Mouse (Mus musculus): ENCODE data around the gene Plb1. TPM values are rescaled to one million over a fixed set of nuclear protein-coding genes. Genes with fewer than 3 reads are reported as not detected.

Gene Plb1
- polyA plus RNA-seq, 1 experiment from 2014 or later: 0.09 TPM

- DNase-seq (ENCODE audit: low spot score) (peak; percentile 81), ATAC-seq (peak; percentile 97)
- no peaks in the 10 kb centered on the region for H3K27me3 ChIP-seq (replicated peaks; ENCODE audit: control insufficient read depth, insufficient read depth, low read length)
- no peaks in the 10 kb centered on the region for H3K36me3 ChIP-seq (ENCODE audit: control insufficient read depth, insufficient read depth, low read length)
- 5% methylated on average over 23 of the region's 23 CpGs for WGBS
- 0 out of 2 replicates have a peak overlapping the region, but pooled peaks have one; percentile 11 for H3K4me3 ChIP-seq (ENCODE audit: low read depth, low read length)
- peak overlapping the region; percentile 32; the same call in 1 of the 2 replicates for H3K9ac ChIP-seq (ENCODE audit: low read length)
- H3K9me3 ChIP-seq (replicated peaks; ENCODE audit: control insufficient read depth, low read length): no peaks in the 10 kb centered on the region
- H3K27ac ChIP-seq (ENCODE audit: low read depth, low read length): no peak overlapping the region
- peaks cover 5% of the 10 kb centered on the region for H3K4me1 ChIP-seq (ENCODE audit: control insufficient read depth, insufficient read depth, low read length)
- H3K4me2 ChIP-seq (ENCODE audit: low read length): peak overlapping the region; percentile 46
Measured at GRCm38 (mm10) chr5:32302991-32303921, 70.7 kb downstream of the Plb1 start.

GRCm38 (mm10) chr5:32307106-32307505 is 74.6 kb downstream of the Plb1 start:
- Histone ChIP-seq H3K27me3 (replicated peaks; ENCODE audit: control insufficient read depth, insufficient read depth, low read length) (no peaks in the 10 kb centered on the region), H3K4me3 (ENCODE audit: low read depth, low read length) (no peak overlapping the region)
- WGBS: 76% methylated on average over 2 of the region's 2 CpGs

GRCm38 (mm10) chr5:32308647-32309046 is 76.1 kb downstream of the Plb1 start:
- 88% methylated on average over 4 of the region's 4 CpGs for WGBS
- no peak overlapping the region for H3K9ac ChIP-seq (ENCODE audit: low read length)
- H3K27ac ChIP-seq (ENCODE audit: low read depth, low read length): no peak overlapping the region
- no peaks in the 10 kb centered on the region for H3K27me3 ChIP-seq (replicated peaks; ENCODE audit: control insufficient read depth, insufficient read depth, low read length)
- H3K36me3 ChIP-seq (ENCODE audit: control insufficient read depth, insufficient read depth, low read length): no peaks in the 10 kb centered on the region
- ATAC-seq: no peak
- H3K4me1 ChIP-seq (ENCODE audit: control insufficient read depth, insufficient read depth, low read length): no peaks in the 10 kb centered on the region; the same call in 1 of the 2 replicates
- no peak overlapping the region for H3K4me2 ChIP-seq (ENCODE audit: low read length)
- DNase-seq (ENCODE audit: low spot score): no peak
- H3K4me3 ChIP-seq (ENCODE audit: low read depth, low read length): no peak overlapping the region
- no peaks in the 10 kb centered on the region for H3K9me3 ChIP-seq (replicated peaks; ENCODE audit: control insufficient read depth, low read length)

More at GRCm38 (mm10) chr5:32307106-32307505, 74.6 kb downstream of the Plb1 start:
- Histone ChIP-seq H3K9me3 (replicated peaks; ENCODE audit: control insufficient read depth, low read length) (no peaks in the 10 kb centered on the region), H3K4me1 (ENCODE audit: control insufficient read depth, insufficient read depth, low read length) (peaks cover 5% of the 10 kb centered on the region), H3K36me3 (ENCODE audit: control insufficient read depth, insufficient read depth, low read length) (no peaks in the 10 kb centered on the region), H3K4me2 (ENCODE audit: low read length) (no peak overlapping the region), H3K9ac (ENCODE audit: low read length) (no peak overlapping the region), H3K27ac (ENCODE audit: low read depth, low read length) (no peak overlapping the region)
- no peak for DNase-seq (ENCODE audit: low spot score)
- ATAC-seq: no peak

- no peak overlapping the region for H3K27ac ChIP-seq (ENCODE audit: low read depth, low read length)
- no peak overlapping the region for H3K4me2 ChIP-seq (ENCODE audit: low read length)
- no peaks in the 10 kb centered on the region for H3K9me3 ChIP-seq (replicated peaks; ENCODE audit: control insufficient read depth, low read length)
- no peaks in the 10 kb centered on the region for H3K36me3 ChIP-seq (ENCODE audit: control insufficient read depth, insufficient read depth, low read length)
- WGBS: 71% methylated on average over 1 of the region's 1 CpGs
- no peak for DNase-seq (ENCODE audit: low spot score)
- no peaks in the 10 kb centered on the region for H3K4me1 ChIP-seq (ENCODE audit: control insufficient read depth, insufficient read depth, low read length)
- H3K9ac ChIP-seq (ENCODE audit: low read length): no peak overlapping the region
- no peaks in the 10 kb centered on the region for H3K27me3 ChIP-seq (replicated peaks; ENCODE audit: control insufficient read depth, insufficient read depth, low read length)
- no peak overlapping the region for H3K4me3 ChIP-seq (ENCODE audit: low read depth, low read length)
- ATAC-seq: no peak
Measured at GRCm38 (mm10) chr5:32309714-32310113, 77.2 kb downstream of the Plb1 start.

GRCm38 (mm10) chr5:32310802-32311201 is 78.3 kb downstream of the Plb1 start:
- DNase-seq (ENCODE audit: low spot score) (no peak), ATAC-seq (no peak)
- 84% methylated on average over 5 of the region's 5 CpGs for WGBS
- Histone ChIP-seq H3K4me3 (ENCODE audit: low read depth, low read length) (no peak overlapping the region), H3K36me3 (ENCODE audit: control insufficient read depth, insufficient read depth, low read length) (no peaks in the 10 kb centered on the region), H3K4me2 (ENCODE audit: low read length) (no peak overlapping the region), H3K4me1 (ENCODE audit: control insufficient read depth, insufficient read depth, low read length) (no peaks in the 10 kb centered on the region), H3K27ac (ENCODE audit: low read depth, low read length) (no peak overlapping the region), H3K27me3 (replicated peaks; ENCODE audit: control insufficient read depth, insufficient read depth, low read length) (no peaks in the 10 kb centered on the region), H3K9me3 (replicated peaks; ENCODE audit: control insufficient read depth, low read length) (no peaks in the 10 kb centered on the region), H3K9ac (ENCODE audit: low read length) (no peak overlapping the region)

- H3K4me3 ChIP-seq (ENCODE audit: low read depth, low read length): no peak overlapping the region
- no peaks in the 10 kb centered on the region for H3K36me3 ChIP-seq (ENCODE audit: control insufficient read depth, insufficient read depth, low read length)
- no peaks in the 10 kb centered on the region for H3K27me3 ChIP-seq (replicated peaks; ENCODE audit: control insufficient read depth, insufficient read depth, low read length)
- no peak for ATAC-seq
- no peak overlapping the region for H3K9ac ChIP-seq (ENCODE audit: low read length)
- no peaks in the 10 kb centered on the region for H3K9me3 ChIP-seq (replicated peaks; ENCODE audit: control insufficient read depth, low read length)
- DNase-seq (ENCODE audit: low spot score): no peak
- no peaks in the 10 kb centered on the region for H3K4me1 ChIP-seq (ENCODE audit: control insufficient read depth, insufficient read depth, low read length)
- no peak overlapping the region for H3K27ac ChIP-seq (ENCODE audit: low read depth, low read length)
- H3K4me2 ChIP-seq (ENCODE audit: low read length): no peak overlapping the region
- 77% methylated on average over 3 of the region's 3 CpGs for WGBS
Measured at GRCm38 (mm10) chr5:32311589-32312166, 79.2 kb downstream of the Plb1 start.

GRCm38 (mm10) chr5:32313671-32314070 is 81.2 kb downstream of the Plb1 start:
- WGBS: 88% methylated on average over 6 of the region's 6 CpGs

GRCm38 (mm10) chr5:32314731-32315130 is 82.2 kb downstream of the Plb1 start:
- Histone ChIP-seq H3K27me3 (replicated peaks; ENCODE audit: control insufficient read depth, insufficient read depth, low read length) (no peaks in the 10 kb centered on the region), H3K9me3 (replicated peaks; ENCODE audit: control insufficient read depth, low read length) (no peaks in the 10 kb centered on the region), H3K27ac (ENCODE audit: low read depth, low read length) (no peak overlapping the region), H3K9ac (ENCODE audit: low read length) (no peak overlapping the region), H3K4me2 (ENCODE audit: low read length) (no peak overlapping the region), H3K4me3 (ENCODE audit: low read depth, low read length) (no peak overlapping the region), H3K36me3 (ENCODE audit: control insufficient read depth, insufficient read depth, low read length) (no peaks in the 10 kb centered on the region), H3K4me1 (ENCODE audit: control insufficient read depth, insufficient read depth, low read length) (no peaks in the 10 kb centered on the region)
- 71% methylated on average over 2 of the region's 2 CpGs for WGBS
- DNase-seq (ENCODE audit: low spot score): no peak
- ATAC-seq: no peak

More at GRCm38 (mm10) chr5:32313671-32314070, 81.2 kb downstream of the Plb1 start:
- no peak for DNase-seq (ENCODE audit: low spot score)
- Histone ChIP-seq H3K9me3 (replicated peaks; ENCODE audit: control insufficient read depth, low read length) (no peaks in the 10 kb centered on the region), H3K4me1 (ENCODE audit: control insufficient read depth, insufficient read depth, low read length) (no peaks in the 10 kb centered on the region), H3K27me3 (replicated peaks; ENCODE audit: control insufficient read depth, insufficient read depth, low read length) (no peaks in the 10 kb centered on the region), H3K4me2 (ENCODE audit: low read length) (no peak overlapping the region), H3K4me3 (ENCODE audit: low read depth, low read length) (no peak overlapping the region), H3K36me3 (ENCODE audit: control insufficient read depth, insufficient read depth, low read length) (no peaks in the 10 kb centered on the region), H3K27ac (ENCODE audit: low read depth, low read length) (no peak overlapping the region), H3K9ac (ENCODE audit: low read length) (no peak overlapping the region)
- no peak for ATAC-seq

All from forebrain, embryonic 14.5 days (tissue).